Mouse (Mus musculus): Measurements from ENCODE around the gene Vopp1. TPM values are rescaled to one million over a fixed set of nuclear protein-coding genes. Genes with fewer than 3 reads are reported as not detected.

Vopp1 gene
- total RNA-seq, 2 experiments from 2014 or later, result 21.5 to 21.8 TPM

DNA sequence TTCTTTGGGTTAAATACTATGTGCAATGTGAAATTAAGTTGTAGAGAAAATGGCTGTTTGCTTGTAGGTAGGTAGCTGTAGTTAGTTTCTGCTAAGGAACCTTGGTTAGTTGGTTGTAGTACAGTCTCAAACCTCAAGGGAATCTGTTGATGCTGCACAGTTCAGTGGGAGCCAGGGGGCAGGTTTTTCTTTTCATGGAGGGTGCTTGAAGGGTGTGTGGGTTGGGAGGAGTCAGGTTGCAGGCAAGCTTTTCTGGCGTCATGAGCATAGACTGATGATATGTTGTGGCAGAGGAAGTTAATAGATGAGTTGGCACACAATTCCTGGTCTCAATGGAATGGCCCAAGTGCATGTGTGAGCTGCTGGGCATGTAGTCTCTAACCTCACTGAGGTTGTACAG, 113.2 kb downstream of the Vopp1 start:
- DNase-seq (ENCODE audit: low spot score), result no peak
- intact Hi-C loops (cut with DNase I), result no loop called here

DNA sequence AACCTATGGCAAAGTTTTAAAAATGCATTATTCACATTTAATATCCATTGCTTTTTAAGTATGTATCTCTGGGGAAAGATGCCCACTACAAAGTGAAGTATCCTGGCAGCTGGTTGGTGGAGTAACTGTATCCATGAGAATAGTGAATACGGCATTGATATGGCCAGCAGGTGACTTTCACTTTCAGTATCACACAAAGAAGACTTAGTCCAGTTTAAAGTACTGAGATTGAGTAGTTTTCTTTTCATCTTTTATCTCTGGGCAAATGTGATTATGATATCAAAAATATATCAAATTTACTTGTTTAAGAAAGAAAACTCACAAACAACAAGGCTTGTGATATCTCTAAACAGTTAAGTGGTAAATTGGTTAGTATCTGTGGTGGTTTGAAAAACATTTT, 118.2 kb downstream of the Vopp1 start:
- no peak for DNase-seq (ENCODE audit: low spot score)
- intact Hi-C loops (cut with DNase I), result no loop called here

DNA sequence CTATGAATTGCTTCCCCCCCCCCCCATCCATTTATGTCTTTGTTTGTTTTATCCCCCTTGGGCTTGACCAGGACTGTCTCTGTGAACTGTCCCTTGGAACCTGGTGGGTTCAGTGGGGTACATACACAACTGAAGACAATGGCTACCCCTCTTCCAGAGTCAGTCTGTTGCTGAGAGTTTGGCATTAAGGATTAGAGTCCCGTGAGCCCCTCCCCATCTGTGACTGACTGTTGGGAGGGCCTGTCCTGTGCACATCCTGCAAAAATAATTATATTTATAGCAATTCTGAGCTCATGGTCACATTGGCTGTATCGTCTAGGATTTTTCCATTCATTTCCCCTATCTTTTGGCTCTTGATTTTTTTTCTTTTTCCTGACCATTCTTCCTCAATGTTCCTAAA, 121.3 kb downstream of the Vopp1 start:
- intact Hi-C loops (cut with DNase I), result loop anchor here (1.0 to 5.0 kb wide), 2 partner anchors 11 to 166 kb away; partner anchors contain the start of genes Ppm1k and Pyurf
- no peak for DNase-seq (ENCODE audit: low spot score)

DNA sequence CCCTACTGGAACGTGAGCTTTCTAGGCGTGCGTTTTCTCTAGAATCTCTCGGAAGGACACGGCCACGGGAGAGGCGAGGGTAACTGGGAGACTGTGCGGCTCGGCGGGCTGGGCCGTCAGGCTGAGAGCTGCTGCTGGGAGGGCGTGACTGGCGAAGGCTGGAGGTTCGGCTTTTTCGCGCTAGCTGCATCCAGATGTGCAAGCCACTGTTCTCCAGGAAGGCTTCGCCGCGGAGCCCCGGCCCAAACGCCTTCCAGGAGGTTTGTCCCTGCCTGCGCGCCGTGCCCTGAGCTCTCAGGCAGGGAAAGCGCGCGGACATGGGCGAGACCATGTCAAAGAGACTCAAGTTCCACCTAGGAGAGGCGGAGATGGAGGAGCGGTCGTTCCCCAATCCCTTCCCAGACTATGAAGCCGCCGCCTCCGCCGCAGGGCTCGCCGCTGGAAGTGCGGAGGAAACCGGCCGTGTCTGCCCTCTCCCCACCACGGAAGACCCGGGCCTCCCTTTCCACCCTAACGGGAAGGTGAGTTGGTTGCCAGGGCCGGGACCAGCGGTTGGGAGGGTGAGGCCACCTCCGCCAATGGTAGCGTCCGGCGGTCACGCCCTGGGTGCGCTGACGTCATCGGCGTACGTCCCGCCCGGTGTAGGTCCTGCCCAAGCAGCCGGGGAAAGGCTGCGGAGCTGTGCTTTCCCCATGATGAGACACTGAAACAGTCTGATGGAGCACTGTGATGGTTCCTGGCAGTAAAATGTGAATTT, 122.0 kb downstream of the Vopp1 start:
- intact Hi-C loops (cut with DNase I), result loop anchor here (1.0 to 5.0 kb wide), 2 partner anchors 11 to 166 kb away; partner anchors contain the start of genes Ppm1k and Pyurf
- DNase-seq (ENCODE audit: low spot score), result peak; percentile 94

GRCm38 (mm10) chr6:57702376-57702742, 122.6 kb downstream of the Vopp1 start, which contains the start of gene Lancl2:
Lancl2 (plus strand) TSS chr6:57702540.
- DNase-seq (ENCODE audit: low spot score), result no peak
- intact Hi-C loops (cut with DNase I), result loop anchor here (5.0 kb wide), 1 partner anchor 165 kb away; the partner anchor contains the start of gene Ppm1k

- intact Hi-C loops (cut with DNase I), result loop anchor here (5.0 kb wide), 1 partner anchor 164 kb away; the partner anchor contains the start of gene Ppm1k
These were observed 123.3 kb downstream of the Vopp1 start for GRCm38 (mm10) chr6:57701686-57702085.

GRCm38 (mm10) chr6:57693116-57693515, 131.8 kb downstream of the Vopp1 start:
- intact Hi-C loops (cut with DNase I), result loop anchor here (2.0 to 10.0 kb wide), 3 partner anchors 112 to 898 kb away; partner anchors contain the start of genes Herc6 and Kbtbd2
- no peak for DNase-seq (ENCODE audit: low spot score)

More at GRCm38 (mm10) chr6:57701686-57702085, 123.3 kb downstream of the Vopp1 start:
- no peak for DNase-seq (ENCODE audit: low spot score)

DNA sequence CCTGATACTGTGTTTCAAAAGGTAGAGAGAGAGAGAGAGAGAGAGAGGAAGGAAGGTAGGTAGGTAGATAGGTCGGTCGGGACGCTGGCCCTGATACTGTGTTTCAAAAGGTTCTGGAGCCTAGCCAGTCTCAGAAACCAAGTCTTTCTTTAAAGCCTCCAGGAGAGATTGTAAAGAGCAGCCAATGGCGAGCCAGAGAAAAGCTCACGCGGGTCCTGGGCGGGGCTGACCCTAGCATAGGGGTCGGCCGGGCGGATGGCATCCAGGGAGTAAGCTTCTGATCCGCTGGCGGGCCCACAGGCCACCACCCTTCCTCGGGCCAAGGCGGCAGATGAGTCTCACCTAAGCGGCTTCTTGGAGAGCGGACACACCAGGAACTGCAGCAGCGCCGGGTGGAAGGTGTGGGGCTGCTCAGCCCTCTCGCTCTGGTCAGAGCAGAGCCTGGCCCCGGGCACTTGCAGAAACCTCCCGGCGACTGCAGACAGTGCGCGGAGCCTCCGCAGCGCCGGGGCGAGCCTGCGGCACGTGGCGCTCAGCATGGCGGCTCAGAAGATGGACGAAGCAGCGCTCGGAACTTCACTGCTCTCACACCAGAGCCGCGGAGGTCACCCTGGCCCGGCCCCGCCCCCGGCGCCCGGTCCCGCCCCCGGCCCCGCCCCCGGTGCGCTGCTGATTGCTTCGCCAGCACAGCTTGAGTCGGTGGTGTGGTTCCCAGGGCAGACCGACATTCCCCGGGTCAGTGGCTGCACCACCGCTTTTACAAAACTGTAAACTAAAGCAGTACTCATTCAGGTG, 133.3 kb downstream of the Vopp1 start, which contains the start of gene Pyurf:
Pyurf (minus strand) TSS at position 612 of the 795 bp plus-strand sequence.
- peak; percentile 78 for DNase-seq (ENCODE audit: low spot score)
- intact Hi-C loops (cut with DNase I), result loop anchor here (1.0 to 10.0 kb wide), 4 partner anchors 12 to 897 kb away; partner anchors contain the start of genes Herc6 and Kbtbd2

GRCm38 (mm10) chr6:57684156-57684555, 140.8 kb downstream of the Vopp1 start:
- intact Hi-C loops (cut with DNase I), result no loop called here
- no peak for DNase-seq (ENCODE audit: low spot score)

Other genes with a start within 250 kb of the Vopp1 start
- gene Herc6, start 244.2 kb downstream of the Vopp1 start, total RNA-seq (2021), result 1 to 10 TPM; 2.2 to 2.5 TPM
- 10 to 100 TPM; 24.0 to 25.3 TPM for gene Pyurf, start 133.1 kb downstream of the Vopp1 start, total RNA-seq (2021)
- gene Lancl2, start 122.6 kb downstream of the Vopp1 start, total RNA-seq (2021), result 10 to 100 TPM; 11.8 to 13.9 TPM
- not detected for gene Vmn1r21, start 25.2 kb upstream of the Vopp1 start, total RNA-seq (2021)
- not detected for gene Vmn1r22, start 82.9 kb upstream of the Vopp1 start, total RNA-seq (2021)
- gene Vmn1r23, start 101.7 kb upstream of the Vopp1 start, total RNA-seq (2021), result not detected
- gene Vmn1r24, start 136.3 kb upstream of the Vopp1 start, total RNA-seq (2021), result not detected
- not detected for gene Vmn1r25, start 155.7 kb upstream of the Vopp1 start, total RNA-seq (2021)
- not detected for gene Vmn1r26, start 190.0 kb upstream of the Vopp1 start, total RNA-seq (2021)